In genomic region chr2:93188020-93188760, GRCm38 (mm10) we compare ENCODE assay signal across 8 mouse cellular contexts. TPM values are rescaled to one million over a fixed set of nuclear protein-coding genes. Genes with fewer than 3 reads are reported as not detected.
A peak's percentile ranks its signal among the peaks of the same experiment; 100 is the strongest.
DNase-seq lines count a peak whose midpoint lies in the region; ATAC-seq and TF ChIP-seq lines count a peak whose summit lies in the region.

No protein-coding gene starts in this region.

- no peak for TF ChIP-seq CTCF in lung, adult 2 months (IDR thresholded peaks at IDR 0.05; ENCODE audit: insufficient read depth, low read length)

- peak; percentile 44 for DNase-seq in lung, adult 2 months
- no peak for DNase-seq in lung, postnatal 36 days
- peak; percentile 45 to 46 for DNase-seq in adrenal gland, postnatal 36 days
- DNase-seq in layer of hippocampus, postnatal 36 days = no peak
- no peak for DNase-seq in right cerebral cortex, adult 2 months (ENCODE audit: low spot score in 2 of 2)

- WGBS in lung, adult 2 months = under 1% methylated on average over 53 of the region's 53 CpGs
- WGBS in heart, embryonic 16.5 days = under 1% methylated on average over 53 of the region's 53 CpGs
- WGBS in limb, embryonic 15.5 days = under 1% methylated on average over 53 of the region's 53 CpGs
- WGBS in neural tube, embryonic 15.5 days = under 1% methylated on average over 53 of the region's 53 CpGs

- ATAC-seq in heart, embryonic 16.5 days (replicated peaks; ENCODE audit: extremely low read depth, insufficient read depth, low FRiP score) = no peak
- no peak for ATAC-seq in limb, embryonic 15.5 days (ENCODE audit: insufficient number of reproducible peaks, low FRiP score, low TSS enrichment, low read depth)
- peak; percentile 25; the same call in 1 of the 2 replicates for ATAC-seq in neural tube, embryonic 15.5 days (ENCODE audit: low FRiP score)

- no peak for TF ChIP-seq POLR2A in lung, adult 2 months (IDR thresholded peaks at IDR 0.05; ENCODE audit: borderline replicate concordance, extremely low read depth, low read depth, low read length)

- peak overlapping the region; percentile 72 for H3K27ac ChIP-seq in heart, embryonic 16.5 days (ENCODE audit: low read length)
- H3K27ac ChIP-seq in limb, embryonic 15.5 days = peak overlapping the region; percentile 54; the same call in 1 of the 2 replicates
- H3K27ac ChIP-seq in neural tube, embryonic 15.5 days (replicated peaks) = peak overlapping the region; percentile 86

- H3K27me3 ChIP-seq in heart, embryonic 16.5 days (ENCODE audit: control insufficient read depth, insufficient read depth, low read length) = peaks cover 11% of the 10 kb centered on the region
- H3K27me3 ChIP-seq in limb, embryonic 15.5 days = peaks cover 34% of the 10 kb centered on the region
- H3K27me3 ChIP-seq in neural tube, embryonic 15.5 days (replicated peaks) = 0 out of 2 replicates have a peak, but pooled peaks cover 4% of the 10 kb centered on the region

- H3K9ac ChIP-seq in heart, embryonic 16.5 days (ENCODE audit: low read length) = peak overlapping the region; percentile 84
- peak overlapping the region; percentile 54 for H3K9ac ChIP-seq in limb, embryonic 15.5 days
- H3K9ac ChIP-seq in neural tube, embryonic 15.5 days (replicated peaks) = peak overlapping the region; percentile 92

- H3K4me3 ChIP-seq in lung, adult 2 months (replicated peaks; ENCODE audit: extremely low read depth, low read depth, low read length) = peak overlapping the region; percentile 71
- peak overlapping the region; percentile 83 for H3K4me3 ChIP-seq in heart, embryonic 16.5 days (ENCODE audit: low read length)
- peak overlapping the region; percentile 68 for H3K4me3 ChIP-seq in limb, embryonic 15.5 days
- H3K4me3 ChIP-seq in neural tube, embryonic 15.5 days (replicated peaks) = peak overlapping the region; percentile 88

- H3K9me3 ChIP-seq in heart, embryonic 16.5 days (replicated peaks; ENCODE audit: control insufficient read depth, low read length) = no peaks in the 10 kb centered on the region
- no peaks in the 10 kb centered on the region for H3K9me3 ChIP-seq in limb, embryonic 15.5 days
- no peaks in the 10 kb centered on the region for H3K9me3 ChIP-seq in neural tube, embryonic 15.5 days (replicated peaks)

- H3K4me1 ChIP-seq in lung, adult 2 months (ENCODE audit: control insufficient read depth, insufficient read depth, low read length) = no peaks in the 10 kb centered on the region; the same call in none of the 2 replicates
- peaks cover 2% of the 10 kb centered on the region; the same call in 1 of the 2 replicates for H3K4me1 ChIP-seq in heart, embryonic 16.5 days (ENCODE audit: control insufficient read depth, insufficient read depth, low read length)
- peaks cover 42% of the 10 kb centered on the region for H3K4me1 ChIP-seq in limb, embryonic 15.5 days
- peaks cover 54% of the 10 kb centered on the region for H3K4me1 ChIP-seq in neural tube, embryonic 15.5 days

- H3K36me3 ChIP-seq in heart, embryonic 16.5 days (ENCODE audit: control insufficient read depth, insufficient read depth) = no peaks in the 10 kb centered on the region
- no peaks in the 10 kb centered on the region for H3K36me3 ChIP-seq in limb, embryonic 15.5 days
- no peaks in the 10 kb centered on the region for H3K36me3 ChIP-seq in neural tube, embryonic 15.5 days

- peak overlapping the region; percentile 98 for H3K4me2 ChIP-seq in heart, embryonic 16.5 days (ENCODE audit: low read depth, low read length)
- H3K4me2 ChIP-seq in limb, embryonic 15.5 days = peak overlapping the region; percentile 100
- peak overlapping the region; percentile 97 for H3K4me2 ChIP-seq in neural tube, embryonic 15.5 days

RNA-seq across cellular contexts. Expression of gene Trp53i11, which starts 0.8 kb away (rescaled TPM):
- polyA plus RNA-seq in lung, adult 2 months (2012; rRNA removed) = 31.8 and 37.5 TPM in 2 replicates
- 10 to 100 TPM; 48.9 to 70.7 TPM for total RNA-seq in adrenal gland, postnatal 36 days (2021)
- polyA plus RNA-seq in heart, embryonic 16.5 days (2015; fragmentation: Nextera tagmentation; extraction: Ambion mirVana) = 28.3 and 38.6 TPM in 2 replicates
- 26.5 and 31.0 TPM in 2 replicates for polyA plus RNA-seq in limb, embryonic 15.5 days (2015; fragmentation: Nextera tagmentation; extraction: Ambion mirVana)
- polyA plus RNA-seq in neural tube, embryonic 15.5 days (2015; fragmentation: Nextera tagmentation; extraction: Ambion mirVana) = 55.6 and 67.3 TPM in 2 replicates
- 10 to 100 TPM; 79.8 to 83.2 TPM for total RNA-seq in layer of hippocampus, postnatal 36 days (2021)

Comparison
In these comparisons a context has a peak if more than half of its experiments do, and no peak if none do; other contexts are left out.
1. DNase-seq: peak in lung, adult 2 months (single experiment) and adrenal gland, postnatal 36 days (2 of 2); none in lung, postnatal 36 days (single experiment), layer of hippocampus, postnatal 36 days (0 of 2) and right cerebral cortex, adult 2 months (0 of 2).
2. Peak in every context shown above with its lines, with median percentiles within 50 percentile points of each other: H3K4me3 ChIP-seq, H3K27ac ChIP-seq, H3K4me2 ChIP-seq and H3K9ac ChIP-seq.